Mouse (Mus musculus): ENCODE data around the gene 4921524J17Rik.
A peak's percentile ranks its signal among the peaks of the same experiment; 100 is the strongest.

4921524J17Rik gene

GRCm38 (mm10) chr8:85441564-85441963 lies 8.9 kb upstream of the 4921524J17Rik start:
- DNase-seq (ENCODE audit: low spot score) = no peak

- peak; percentile 12 for DNase-seq (ENCODE audit: low spot score)
Observed at GRCm38 (mm10) chr8:85435736-85436135, 3.1 kb upstream of the 4921524J17Rik start.

- DNase-seq (ENCODE audit: low spot score) = no peak
Observed at GRCm38 (mm10) chr8:85434817-85435216, 2.2 kb upstream of the 4921524J17Rik start.

- no peak for DNase-seq (ENCODE audit: low spot score)
Observed at GRCm38 (mm10) chr8:85433017-85433393, 372 bp upstream of the 4921524J17Rik start.

GRCm38 (mm10) chr8:85431281-85432167 lies 1.1 kb downstream of the 4921524J17Rik start:
- DNase-seq (ENCODE audit: low spot score) = no peak

- peak; percentile 45 for DNase-seq (ENCODE audit: low spot score)
Observed at GRCm38 (mm10) chr8:85430801-85431200, 1.8 kb downstream of the 4921524J17Rik start.

GRCm38 (mm10) chr8:85429219-85429618 lies 3.4 kb downstream of the 4921524J17Rik start:
- DNase-seq (ENCODE audit: low spot score) = no peak

- DNase-seq (ENCODE audit: low spot score) = no peak
Observed at GRCm38 (mm10) chr8:85427026-85427425, 5.6 kb downstream of the 4921524J17Rik start.

GRCm38 (mm10) chr8:85421329-85421728 lies 11.3 kb downstream of the 4921524J17Rik start:
- DNase-seq (ENCODE audit: low spot score) = no peak

- no peak for DNase-seq (ENCODE audit: low spot score)
Observed at GRCm38 (mm10) chr8:85408526-85408925, 24.1 kb downstream of the 4921524J17Rik start.

GRCm38 (mm10) chr8:85408053-85408505 lies 24.6 kb downstream of the 4921524J17Rik start:
- no peak for DNase-seq (ENCODE audit: low spot score)

- no peak for DNase-seq (ENCODE audit: low spot score)
Observed at GRCm38 (mm10) chr8:85405961-85406360, 26.7 kb downstream of the 4921524J17Rik start.

GRCm38 (mm10) chr8:85405418-85405817 lies 27.2 kb downstream of the 4921524J17Rik start:
- DNase-seq (ENCODE audit: low spot score) = no peak

GRCm38 (mm10) chr8:85398548-85398947 lies 34.1 kb downstream of the 4921524J17Rik start:
- DNase-seq (ENCODE audit: low spot score) = no peak

GRCm38 (mm10) chr8:85397508-85397907 lies 35.1 kb downstream of the 4921524J17Rik start:
- peak; percentile 10 for DNase-seq (ENCODE audit: low spot score)

- DNase-seq (ENCODE audit: low spot score) = no peak
Observed at GRCm38 (mm10) chr8:85396432-85397079, 36.1 kb downstream of the 4921524J17Rik start.

GRCm38 (mm10) chr8:85395681-85396431 lies 36.8 kb downstream of the 4921524J17Rik start:
- no peak for DNase-seq (ENCODE audit: low spot score)

- no peak for DNase-seq (ENCODE audit: low spot score)
Observed at GRCm38 (mm10) chr8:85395017-85395416, 37.6 kb downstream of the 4921524J17Rik start.

GRCm38 (mm10) chr8:85393199-85393598 lies 39.4 kb downstream of the 4921524J17Rik start:
- DNase-seq (ENCODE audit: low spot score) = no peak

GRCm38 (mm10) chr8:85391438-85391837 lies 41.2 kb downstream of the 4921524J17Rik start:
- DNase-seq (ENCODE audit: low spot score) = no peak

GRCm38 (mm10) chr8:85386205-85386604 lies 46.4 kb downstream of the 4921524J17Rik start, which contains the start of gene Mylk3:
Mylk3 (minus strand) TSS chr8:85386345.
- DNase-seq (ENCODE audit: low spot score) = no peak

GRCm38 (mm10) chr8:85381926-85382325 lies 50.7 kb downstream of the 4921524J17Rik start:
- DNase-seq (ENCODE audit: low spot score) = no peak

Data from ovary, adult 18-20 months (tissue).